Mouse (Mus musculus) MEL (cell line): ENCODE results near the gene Eif3j1.

Source experiments
- CTCF ChIP-seq, 3 experiments: IDR thresholded peaks in 2 of 3; conservative IDR thresholded peaks in 1 of 3; 2 replicates each; pipeline ENCODE4 v1.5.1; 2011 to 2012; ENCODE audit warnings: low read length in 3 of 3, low read depth in 2 of 3, mild to moderate bottlenecking in 2 of 3, improper control_type of control experiment in 1 of 3, inconsistent platforms in 1 of 3, mixed read lengths in 1 of 3, moderate library complexity in 1 of 3; ENCODE audit not compliant: control insufficient read depth in 1 of 3, insufficient read depth in 1 of 3, poor library complexity in 1 of 3, severe bottlenecking in 1 of 3
- EP300 ChIP-seq, 2 experiments: IDR thresholded peaks; 2 replicates each; pipeline ENCODE4 v1.6.1; 2011; ENCODE audit warnings: improper control_type of control experiment in 2 of 2, low read length in 2 of 2, low read depth in 1 of 2, mild to moderate bottlenecking in 1 of 2
- MAX ChIP-seq: IDR thresholded peaks from 2 replicates; pipeline ENCODE4 v1.6.1; 2011; ENCODE audit warnings: low read length, improper control_type of control experiment
- POLR2AphosphoS2 ChIP-seq: IDR thresholded peaks from 2 replicates; pipeline ENCODE4 v1.6.1; 2011; ENCODE audit warnings: low read length, improper control_type of control experiment
- ZKSCAN1 ChIP-seq: IDR thresholded peaks from 2 replicates; pipeline ENCODE4 v1.6.1; 2012; ENCODE audit warnings: low read depth, mild to moderate bottlenecking, inconsistent platforms, low read length, improper control_type of control experiment, moderate library complexity

DNA sequence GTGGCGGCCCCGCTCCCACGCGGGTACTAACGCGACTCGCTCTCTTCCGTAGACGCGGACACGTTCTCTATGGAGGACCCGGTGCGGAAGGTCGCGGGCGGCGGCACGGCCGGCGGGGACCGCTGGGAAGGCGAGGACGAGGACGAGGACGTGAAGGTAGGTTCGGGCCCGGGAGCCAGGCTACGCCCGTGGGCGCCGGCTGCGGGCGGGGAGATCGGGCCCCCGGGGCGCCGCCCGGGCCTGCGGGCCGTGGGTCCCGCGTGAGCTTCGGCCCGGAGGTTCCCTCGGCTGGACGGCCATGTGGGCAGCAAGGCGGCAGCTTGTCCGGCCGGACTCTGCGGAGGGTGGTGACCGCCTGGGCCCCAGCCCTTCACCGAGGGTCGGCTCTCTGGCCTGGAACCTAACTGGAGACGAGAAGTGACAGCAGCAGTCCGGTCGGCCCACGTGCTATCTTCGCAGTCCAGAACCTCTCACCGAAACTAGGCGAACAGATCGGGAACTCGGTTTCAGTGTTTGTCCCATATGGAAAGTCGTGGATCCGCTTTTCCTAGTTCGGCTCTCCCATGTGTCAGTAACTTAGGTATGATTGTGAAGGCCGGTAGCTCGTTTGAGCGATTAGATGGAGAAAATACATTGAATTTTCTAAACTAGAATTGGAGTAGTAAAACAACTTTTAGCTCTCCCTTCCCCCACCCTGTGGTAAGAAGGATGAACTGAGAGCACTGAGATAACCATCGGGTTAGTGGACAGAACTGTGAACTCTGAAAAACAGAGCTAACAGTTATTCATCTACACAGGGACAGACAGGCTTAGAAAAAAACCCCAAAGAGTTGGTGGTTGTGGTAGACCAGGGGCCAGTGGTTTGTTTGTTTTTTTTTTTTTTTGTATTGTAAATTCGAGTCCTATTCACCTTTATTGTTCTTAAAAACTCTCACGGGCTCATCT, 682 bp downstream of the Eif3j1 start:
- TF ChIP-seq MAX, result peak; percentile 81
- no peak for TF ChIP-seq POLR2AphosphoS2
- TF ChIP-seq ZKSCAN1, result no peak
- no peak for TF ChIP-seq CTCF (IDR thresholded peaks at IDR 0.05 in 2 of 3, conservative IDR thresholded peaks at IDR 0.05 in 1 of 3; ENCODE audit: control insufficient read depth in 1 of 3, insufficient read depth in 1 of 3, low read depth in 2 of 3, low read length in 3 of 3, poor library complexity in 1 of 3, severe bottlenecking in 1 of 3)
- TF ChIP-seq EP300 (IDR thresholded peaks at IDR 0.05; ENCODE audit: low read depth in 1 of 2, low read length in 2 of 2), result 0 out of 4 replicates have a peak, but pooled peaks of 1 of the 2 experiments have one; percentile 16
